Mouse (Mus musculus) bone marrow, adult 2 months (tissue): Measurements from ENCODE around the gene Rad54l2.

ENCODE experiments used
- CTCF ChIP-seq: fragments of 200-500 bp; IDR thresholded peaks from 2 replicates; pipeline ENCODE4 v1.5.1; 2011; ENCODE audit warnings: low read length, control low read depth; ENCODE audit not compliant: control insufficient read depth, insufficient read depth
- POLR2A ChIP-seq: fragments of 200-500 bp; IDR thresholded peaks from 2 replicates; pipeline ENCODE4 v1.6.1; 2011; ENCODE audit warnings: low read depth, mild to moderate bottlenecking, control low read depth, low read length, borderline replicate concordance; ENCODE audit not compliant: control insufficient read depth

DNA sequence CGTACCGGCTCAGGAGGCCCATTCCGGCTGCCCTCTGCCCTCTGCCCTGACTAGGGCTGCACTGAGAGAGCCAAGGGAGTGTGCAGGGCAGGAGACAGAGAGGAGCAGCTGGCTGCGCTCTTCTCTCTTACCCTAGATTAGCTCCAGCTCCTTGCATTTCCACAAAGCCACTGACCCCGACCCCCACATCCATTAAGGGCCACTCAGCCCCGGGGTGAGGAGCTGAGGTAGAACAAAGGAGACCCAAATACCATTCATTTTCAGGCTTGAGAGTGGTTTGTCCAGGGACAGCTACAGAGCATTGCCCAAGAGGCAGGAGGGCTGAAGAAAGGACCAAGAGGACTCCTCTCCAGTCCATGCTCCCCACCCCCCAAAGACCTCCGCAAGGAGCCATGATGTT is 129.6 kb downstream of the Rad54l2 start:
- TF ChIP-seq CTCF (no peak), POLR2A (no peak)
